ENCODE assay signal across 15 mouse cellular contexts in genomic region chr8:30863017-30863416, GRCm38 (mm10).
DNase-seq lines count a peak whose midpoint lies in the region; ATAC-seq lines count a peak whose summit lies in the region.
"Had no signal": no experiment of that assay in that cellular context is flagged by ENCODE, and none has a peak within 500 bp of the region (broad histone marks: within the 10 kb centered on the region; RNA-seq: fewer than 3 reads in every experiment).

No protein-coding gene starts in this region.

- H3K4me3 ChIP-seq in hindbrain, embryonic 11.5 days (ENCODE audit: low read depth, low read length) = no peak overlapping the region
- no peak overlapping the region for H3K4me3 ChIP-seq in midbrain, embryonic 16.5 days (ENCODE audit: low read depth, low read length)
- H3K4me3 ChIP-seq in kidney, embryonic 15.5 days (replicated peaks) = no peak overlapping the region
- H3K4me3 ChIP-seq: embryonic facial prominence, embryonic 13.5 days; heart, embryonic 12.5 days; limb, embryonic 13.5 days; lung, embryonic 15.5 days had no signal

- no peak overlapping the region for H3K27ac ChIP-seq in hindbrain, embryonic 11.5 days (ENCODE audit: low read depth, low read length)
- no peak overlapping the region for H3K27ac ChIP-seq in midbrain, embryonic 16.5 days (ENCODE audit: low read length)
- no peak overlapping the region for H3K27ac ChIP-seq in kidney, embryonic 15.5 days
- H3K27ac ChIP-seq: embryonic facial prominence, embryonic 13.5 days; limb, embryonic 13.5 days; lung, embryonic 15.5 days had no signal

- H3K27me3 ChIP-seq in hindbrain, embryonic 11.5 days (ENCODE audit: control insufficient read depth, insufficient read depth, low read length) = no peaks in the 10 kb centered on the region
- no peaks in the 10 kb centered on the region for H3K27me3 ChIP-seq in midbrain, embryonic 16.5 days (ENCODE audit: control insufficient read depth, insufficient read depth, low read depth, low read length)
- no peaks in the 10 kb centered on the region for H3K27me3 ChIP-seq in kidney, embryonic 15.5 days
- H3K27me3 ChIP-seq: embryonic facial prominence, embryonic 13.5 days; heart, embryonic 12.5 days; limb, embryonic 13.5 days; lung, embryonic 15.5 days had no signal

- peak; percentile 49; the same call in 1 of the 2 replicates for ATAC-seq in cerebellum, adult (ENCODE audit: insufficient number of reproducible peaks, low FRiP score, low TSS enrichment)
- 0 out of 2 replicates have a peak, but pooled peaks have one; percentile 56 for ATAC-seq in hindbrain, embryonic 11.5 days (ENCODE audit: low FRiP score)
- 0 out of 2 replicates have a peak, but pooled peaks have one; percentile 42 for ATAC-seq in midbrain, embryonic 16.5 days
- ATAC-seq in kidney, embryonic 15.5 days (replicated peaks; ENCODE audit: low FRiP score) = no peak
- ATAC-seq: activated CD4-positive, CD25-positive, alpha-beta regulatory T cell, adult 4 months had no signal

- H3K4me1 ChIP-seq in hindbrain, embryonic 11.5 days (replicated peaks; ENCODE audit: control insufficient read depth, insufficient read depth, low read length) = no peaks in the 10 kb centered on the region
- H3K4me1 ChIP-seq in midbrain, embryonic 16.5 days (ENCODE audit: control insufficient read depth, insufficient read depth, low read length) = no peaks in the 10 kb centered on the region
- no peaks in the 10 kb centered on the region for H3K4me1 ChIP-seq in kidney, embryonic 15.5 days
- H3K4me1 ChIP-seq: embryonic facial prominence, embryonic 13.5 days; heart, embryonic 12.5 days; limb, embryonic 13.5 days; lung, embryonic 15.5 days had no signal

- H3K9ac ChIP-seq in hindbrain, embryonic 11.5 days (ENCODE audit: low read depth, low read length) = no peak overlapping the region
- H3K9ac ChIP-seq in midbrain, embryonic 16.5 days (ENCODE audit: low read depth, low read length) = no peak overlapping the region
- no peak overlapping the region for H3K9ac ChIP-seq in kidney, embryonic 15.5 days
- H3K9ac ChIP-seq: embryonic facial prominence, embryonic 13.5 days; heart, embryonic 12.5 days; limb, embryonic 13.5 days; lung, embryonic 15.5 days had no signal

- no peak overlapping the region for H3K4me2 ChIP-seq in hindbrain, embryonic 11.5 days (replicated peaks; ENCODE audit: low read depth, low read length)
- no peak overlapping the region for H3K4me2 ChIP-seq in midbrain, embryonic 16.5 days (ENCODE audit: low read length)
- H3K4me2 ChIP-seq in kidney, embryonic 15.5 days = no peak overlapping the region
- H3K4me2 ChIP-seq: embryonic facial prominence, embryonic 13.5 days; heart, embryonic 12.5 days; limb, embryonic 13.5 days; lung, embryonic 15.5 days had no signal

- DNase-seq in cerebellum, adult 11 months = no peak
- peak; percentile 6 to 29 for DNase-seq in left cerebral cortex, postnatal 25 days (ENCODE audit: low spot score in 2 of 2)
- no peak for DNase-seq in left cerebral cortex, postnatal 36 days (ENCODE audit: low spot score in 2 of 2)
- peak; percentile 42 for DNase-seq in hindbrain, embryonic 11.5 days (ENCODE audit: low spot score)
- no peak for DNase-seq in adrenal gland, postnatal 25 days
- DNase-seq: kidney, postnatal 4 days; right cerebral cortex, postnatal 14 days had no signal

- H3K36me3 ChIP-seq in hindbrain, embryonic 11.5 days (ENCODE audit: control insufficient read depth, insufficient read depth, low read length) = no peaks in the 10 kb centered on the region
- no peaks in the 10 kb centered on the region for H3K36me3 ChIP-seq in midbrain, embryonic 16.5 days (ENCODE audit: control insufficient read depth, insufficient read depth, low read length)
- H3K36me3 ChIP-seq in kidney, embryonic 15.5 days = no peaks in the 10 kb centered on the region
- H3K36me3 ChIP-seq: embryonic facial prominence, embryonic 13.5 days; heart, embryonic 12.5 days; limb, embryonic 13.5 days; lung, embryonic 15.5 days had no signal

- no peaks in the 10 kb centered on the region for H3K9me3 ChIP-seq in hindbrain, embryonic 11.5 days (ENCODE audit: control insufficient read depth, low read length)
- H3K9me3 ChIP-seq in midbrain, embryonic 16.5 days (replicated peaks; ENCODE audit: control insufficient read depth, low read length, poor library complexity, severe bottlenecking) = 0 out of 2 replicates have a peak, but pooled peaks cover 4% of the 10 kb centered on the region
- no peaks in the 10 kb centered on the region for H3K9me3 ChIP-seq in kidney, embryonic 15.5 days (replicated peaks)
- H3K9me3 ChIP-seq: heart, embryonic 12.5 days; limb, embryonic 13.5 days; lung, embryonic 15.5 days had no signal

- WGBS in hindbrain, embryonic 11.5 days = 25% methylated on average over 4 of the region's 4 CpGs
- WGBS in midbrain, embryonic 16.5 days = 9% methylated on average over 4 of the region's 4 CpGs
- 53% methylated on average over 4 of the region's 4 CpGs for WGBS in kidney, embryonic 15.5 days

- intact Hi-C loops in left cerebral cortex, postnatal 25 days (cut with DNase I) = no loop called here
- intact Hi-C loops in left cerebral cortex, postnatal 36 days (cut with DNase I) = no loop called here

Comparison
In these comparisons a context has a peak if more than half of its experiments do, and no peak if none do; other contexts are left out.
1. DNase-seq: peak in left cerebral cortex, postnatal 25 days (2 of 2) and hindbrain, embryonic 11.5 days (single experiment); none in cerebellum, adult 11 months (single experiment), left cerebral cortex, postnatal 36 days (0 of 2) and adrenal gland, postnatal 25 days (single experiment).